Mouse (Mus musculus) spleen, embryonic (tissue): Measurements from ENCODE around the gene Qrfp.

Source experiments
- CTCF ChIA-PET: fragments of 350-600 bp; sonication (Branson Sonifier 250); formaldehyde crosslinking; loops from one replicate; lab custom pipeline; 2022; lab: Charles Lee

Gene Qrfp

DNA sequence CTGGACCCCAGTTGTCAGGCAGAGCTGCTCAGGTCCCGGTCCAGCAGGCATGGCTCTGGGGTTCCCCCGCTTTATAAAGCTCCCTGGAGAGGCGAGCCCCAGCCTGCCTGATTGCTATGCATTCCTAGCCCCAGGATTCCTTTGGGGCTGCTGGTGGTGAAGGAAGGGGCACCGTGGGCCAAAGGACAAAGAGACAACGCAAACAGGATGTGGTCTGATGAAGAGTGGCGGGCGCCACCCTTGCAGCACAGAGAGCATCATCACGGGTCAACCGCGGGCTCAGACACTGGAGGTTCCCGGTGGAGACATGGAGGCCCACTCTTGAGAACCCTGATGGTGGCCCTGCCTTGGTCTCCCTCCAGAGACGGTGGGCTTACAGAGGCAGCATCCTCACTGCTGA is at the start of gene Qrfp:
Gene Qrfp (minus strand): TSS at position 137 of the 400 bp plus-strand sequence.
- CTCF ChIA-PET = no interaction called here

- CTCF ChIA-PET = no interaction called here
Observed at GRCm38 (mm10) chr2:31858500-31858899, 48.1 kb upstream of the Qrfp start.

- CTCF ChIA-PET = no interaction called here
Observed at GRCm38 (mm10) chr2:31857180-31857579, 46.8 kb upstream of the Qrfp start.

GRCm38 (mm10) chr2:31855991-31856390 is 45.6 kb upstream of the Qrfp start:
- CTCF ChIA-PET = no interaction called here

- CTCF ChIA-PET = interaction anchor here (0.8 kb wide), 1 partner anchor 8 kb away, joined by 16 read pairs; no protein-coding TSS in a partner anchor
Observed at GRCm38 (mm10) chr2:31850141-31850540, 39.8 kb upstream of the Qrfp start.

DNA sequence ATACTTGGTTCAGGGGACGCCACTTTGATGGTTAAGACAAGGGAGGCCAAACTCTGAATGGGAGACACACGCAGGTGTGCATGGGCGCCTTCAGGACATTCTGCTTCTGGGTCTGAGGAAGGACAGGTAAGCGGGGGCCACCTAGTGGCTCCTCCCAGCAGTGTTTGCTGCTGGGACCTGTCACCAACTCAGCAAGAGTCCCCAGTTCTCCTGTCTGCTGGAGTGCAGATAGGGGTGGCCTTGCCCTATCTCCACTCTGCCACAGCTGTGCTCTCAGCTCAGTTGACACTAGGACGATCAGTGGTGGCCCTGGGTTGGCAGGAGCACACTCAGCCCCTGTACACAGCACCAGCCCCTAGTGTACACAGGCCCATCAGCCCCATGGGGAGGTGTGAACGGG is 37.5 kb upstream of the Qrfp start:
- CTCF ChIA-PET = interaction anchor here (0.6 to 1.0 kb wide), 2 partner anchors 33 to 191 kb away, joined by 5 to 6 read pairs; no protein-coding TSS in a partner anchor

GRCm38 (mm10) chr2:31846692-31847660 is 36.6 kb upstream of the Qrfp start:
- CTCF ChIA-PET = interaction anchor here (0.5 kb wide), 2 partner anchors 12 to 184 kb away, joined by 4 to 10 read pairs; no protein-coding TSS in a partner anchor

GRCm38 (mm10) chr2:31845896-31846691 is 35.7 kb upstream of the Qrfp start, which contains the start of gene Fibcd1:
TSS of gene Fibcd1 (minus strand) at chr2:31846005.
- CTCF ChIA-PET = no interaction called here

- CTCF ChIA-PET = no interaction called here
Observed at GRCm38 (mm10) chr2:31845512-31845895, 35.1 kb upstream of the Qrfp start.

DNA sequence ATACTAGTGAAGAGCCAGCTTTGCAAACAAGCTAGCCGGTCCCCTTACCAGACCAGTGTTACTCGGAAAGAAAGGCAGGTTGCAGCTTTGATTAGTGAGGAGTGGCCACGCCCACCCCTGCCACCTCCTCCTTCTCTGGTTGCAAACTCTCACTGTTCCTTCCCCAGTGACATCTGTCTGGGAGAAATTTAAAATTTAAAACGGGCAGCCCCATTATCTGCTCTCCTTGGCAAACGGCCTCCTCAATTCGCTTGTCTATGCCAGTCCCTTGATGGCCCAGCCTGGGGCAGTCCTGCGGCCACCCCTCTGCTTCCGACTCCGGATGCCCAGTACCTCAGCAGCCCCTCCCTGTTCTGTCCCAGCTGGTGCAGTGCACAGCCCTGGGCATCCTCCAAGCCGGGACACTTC is 34.4 kb upstream of the Qrfp start:
- CTCF ChIA-PET = no interaction called here

- CTCF ChIA-PET = no interaction called here
Observed at GRCm38 (mm10) chr2:31838868-31839267, 28.5 kb upstream of the Qrfp start.

DNA sequence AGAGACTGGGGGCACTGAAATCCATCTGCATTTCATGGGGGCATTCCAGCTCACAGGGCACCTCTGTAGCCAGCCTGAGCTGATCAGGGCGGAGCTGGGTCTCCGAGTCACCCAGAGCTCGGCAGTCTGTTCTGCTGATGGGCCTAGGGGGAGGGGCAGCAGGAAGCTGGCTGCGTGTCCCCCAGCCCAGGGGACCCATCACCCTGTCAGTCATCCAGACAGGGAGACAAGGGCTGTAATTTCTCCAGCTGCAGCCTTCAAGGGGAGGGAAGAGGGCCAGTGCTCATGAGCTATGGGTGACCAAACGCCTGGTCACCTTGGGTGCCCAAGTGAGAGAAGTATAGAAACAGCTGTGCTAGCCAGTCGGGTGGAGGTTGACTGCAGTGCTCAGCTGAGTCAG is 26.6 kb upstream of the Qrfp start:
- CTCF ChIA-PET = no interaction called here

DNA sequence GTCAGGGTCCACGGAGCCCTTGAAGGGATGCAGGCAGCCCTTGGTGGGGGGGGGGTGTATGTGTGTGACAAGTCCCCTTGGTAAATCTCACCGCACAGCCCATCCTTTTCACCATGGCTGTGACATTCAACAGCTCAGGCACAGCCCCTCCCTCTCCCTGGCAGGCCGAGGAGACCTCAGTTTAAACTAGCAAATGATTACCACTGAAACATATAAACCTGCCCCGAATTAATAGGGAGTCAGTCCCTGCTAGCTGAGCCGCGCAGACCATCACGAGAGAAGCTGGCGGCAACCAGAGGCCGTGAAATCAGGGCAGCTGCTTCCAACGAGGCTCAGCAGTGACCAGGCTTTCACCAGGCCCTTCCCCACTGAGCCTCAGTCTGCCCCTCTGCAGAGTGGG is 25.7 kb upstream of the Qrfp start:
- CTCF ChIA-PET = no interaction called here

GRCm38 (mm10) chr2:31828311-31828825 is 18.0 kb upstream of the Qrfp start:
- CTCF ChIA-PET = no interaction called here

- CTCF ChIA-PET = no interaction called here
Observed at GRCm38 (mm10) chr2:31827877-31828276, 17.5 kb upstream of the Qrfp start.

GRCm38 (mm10) chr2:31826094-31827085 is 16.0 kb upstream of the Qrfp start:
- CTCF ChIA-PET = no interaction called here

DNA sequence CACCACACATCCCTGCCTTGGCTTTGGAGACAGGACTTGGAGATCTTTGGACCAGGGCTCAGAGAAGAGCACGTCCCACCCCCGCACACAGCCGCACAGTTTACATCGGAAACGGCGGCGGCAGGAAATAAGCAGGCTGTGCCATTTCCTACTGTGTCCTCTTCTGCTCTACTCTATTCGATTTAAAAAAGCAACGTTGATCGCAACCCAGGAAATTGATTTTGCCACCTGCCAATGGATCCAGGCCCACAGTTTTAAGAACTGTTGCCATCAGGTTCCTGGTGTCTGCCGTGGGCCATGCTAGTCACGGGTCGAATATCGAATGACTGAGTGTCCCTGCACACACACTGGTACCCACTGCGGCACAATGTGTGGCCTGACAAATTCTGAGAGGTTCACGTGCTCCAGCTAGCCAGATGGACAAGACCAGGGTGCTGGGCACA is 15.1 kb upstream of the Qrfp start:
- CTCF ChIA-PET = no interaction called here

DNA sequence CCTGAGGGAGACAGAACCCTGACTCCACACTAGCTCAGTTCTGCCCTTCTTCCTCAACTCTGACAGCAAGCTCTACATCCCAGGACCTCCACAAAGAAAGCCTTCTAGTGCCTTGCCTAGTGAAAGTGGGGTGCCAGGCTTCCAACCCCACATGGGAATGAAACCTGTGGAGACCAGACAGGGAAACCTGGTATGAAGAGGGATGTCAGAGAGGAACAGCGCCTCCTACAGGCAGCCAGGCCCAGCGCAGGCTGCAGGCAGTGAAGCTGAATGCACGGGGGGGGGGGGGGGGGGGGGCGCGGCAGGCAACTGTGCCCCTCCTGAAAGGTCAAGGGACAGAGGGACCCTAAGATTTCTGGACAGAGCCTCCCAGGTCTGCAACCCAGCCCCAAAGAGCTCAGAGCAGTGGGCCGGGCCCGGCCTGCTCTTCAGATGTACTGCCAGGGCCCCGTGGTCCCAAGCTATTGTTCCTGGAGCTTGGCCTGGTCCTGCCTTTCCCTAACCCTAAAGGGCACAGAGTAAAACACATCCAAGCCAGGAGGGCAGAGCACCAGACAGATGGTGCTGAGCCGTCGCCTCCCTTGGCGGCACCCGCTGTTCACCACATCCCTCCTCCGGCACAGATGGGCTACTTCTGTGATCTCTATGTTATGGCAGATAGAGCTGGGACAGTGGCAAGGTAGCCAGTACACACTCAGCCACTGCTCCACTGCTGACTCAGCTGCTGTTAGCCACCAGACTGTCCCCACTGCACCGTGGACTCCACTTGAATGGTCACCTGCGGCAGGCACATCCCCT is 13.8 kb upstream of the Qrfp start:
- CTCF ChIA-PET = interaction anchor here (0.6 to 1.2 kb wide), 5 partner anchors 13 to 1645 kb away, joined by 3 to 8 read pairs (median 6); partner anchors contain the start of gene Prrx2

- CTCF ChIA-PET = interaction anchor here (0.7 to 1.0 kb wide), 3 partner anchors 8 to 60 kb away, joined by 3 to 5 read pairs (median 3); no protein-coding TSS in a partner anchor
Observed at GRCm38 (mm10) chr2:31822524-31823371, 12.4 kb upstream of the Qrfp start.
